Mouse (Mus musculus): ENCODE results near the gene Acvrl1. TPM values are rescaled to one million over a fixed set of nuclear protein-coding genes. Genes with fewer than 3 reads are reported as not detected.

Acvrl1 gene
- polyA plus RNA-seq, 1 experiment from 2014 or later = 18.4 TPM

- Histone ChIP-seq H3K36me3 (no peaks in the 10 kb centered on the region), H3K4me1 (peaks cover 72% of the 10 kb centered on the region), H3K27me3 (no peaks in the 10 kb centered on the region), H3K4me2 (peak overlapping the region; percentile 58), H3K9me3 (replicated peaks) (no peaks in the 10 kb centered on the region), H3K9ac (peak overlapping the region; percentile 29; the same call in 1 of the 2 replicates), H3K27ac (peak overlapping the region; percentile 72), H3K4me3 (replicated peaks) (peak overlapping the region; percentile 21)
- ATAC-seq (replicated peaks; ENCODE audit: low FRiP score) = peak; percentile 90
- WGBS = 11% methylated on average over 19 of the region's 19 CpGs
Measured at GRCm38 (mm10) chr15:101145424-101146099, 17.2 kb downstream of the Acvrl1 start.

DNA sequence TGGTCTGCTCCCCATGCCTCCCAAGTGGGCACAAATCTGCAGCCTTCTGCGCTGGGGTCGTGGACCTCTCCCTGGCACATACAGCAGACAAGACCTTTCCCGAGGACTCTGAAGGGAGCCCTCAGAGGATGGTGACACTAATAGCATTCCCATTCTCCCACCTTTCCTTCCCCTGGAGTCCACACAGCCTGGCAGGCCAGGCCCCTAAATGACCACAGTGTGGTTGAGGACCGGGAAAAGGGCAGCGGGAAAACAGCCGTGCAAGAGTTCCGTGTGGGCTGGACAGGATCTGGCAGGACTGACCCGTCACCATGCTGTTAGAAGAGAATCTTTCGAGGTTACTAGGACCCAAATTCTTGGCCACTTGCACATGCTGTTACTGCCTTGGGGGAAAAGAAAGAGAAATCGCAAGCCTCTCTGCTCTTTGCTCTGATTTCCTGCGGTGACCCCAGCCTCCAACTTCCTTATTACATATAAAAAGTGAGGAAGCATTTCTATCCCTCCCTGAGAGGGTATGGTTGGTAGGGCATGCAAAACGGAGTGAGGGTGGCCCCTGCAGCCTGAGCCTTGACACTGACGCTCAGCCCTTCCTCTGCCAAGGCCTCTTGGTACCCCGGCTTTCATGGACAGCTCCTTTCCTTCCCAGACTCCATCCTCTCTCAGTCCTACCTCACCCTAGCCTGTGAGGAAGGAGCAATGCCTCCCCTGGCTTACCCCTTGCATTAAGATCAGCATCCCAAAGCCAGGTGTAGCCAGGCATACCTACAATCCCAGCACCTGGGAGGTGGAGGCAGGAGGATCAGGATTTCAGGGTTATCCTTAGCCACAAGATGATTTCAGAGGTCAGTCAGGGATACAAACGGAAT is 18.0 kb downstream of the Acvrl1 start:
- Histone ChIP-seq H3K27ac (peak overlapping the region; percentile 72), H3K4me3 (replicated peaks) (no peak overlapping the region), H3K4me1 (peaks cover 66% of the 10 kb centered on the region), H3K9ac (no peak overlapping the region), H3K9me3 (replicated peaks) (no peaks in the 10 kb centered on the region), H3K36me3 (no peaks in the 10 kb centered on the region), H3K4me2 (peak overlapping the region; percentile 58; the same call in 1 of the 2 replicates), H3K27me3 (no peaks in the 10 kb centered on the region)
- WGBS = 60% methylated on average over 15 of the region's 15 CpGs
- ATAC-seq (replicated peaks; ENCODE audit: low FRiP score) = no peak

GRCm38 (mm10) chr15:101147115-101147909 is 19.0 kb downstream of the Acvrl1 start:
- 69% methylated on average over 16 of the region's 16 CpGs for WGBS
- Histone ChIP-seq H3K9me3 (replicated peaks) (no peaks in the 10 kb centered on the region), H3K9ac (no peak overlapping the region), H3K36me3 (no peaks in the 10 kb centered on the region), H3K4me3 (replicated peaks) (no peak overlapping the region), H3K4me1 (peaks cover 63% of the 10 kb centered on the region), H3K27me3 (no peaks in the 10 kb centered on the region), H3K4me2 (no peak overlapping the region), H3K27ac (peak overlapping the region; percentile 51; the same call in 1 of the 2 replicates)
- no peak for ATAC-seq (replicated peaks; ENCODE audit: low FRiP score)

- Histone ChIP-seq H3K9ac (no peak overlapping the region), H3K36me3 (no peaks in the 10 kb centered on the region), H3K4me2 (no peak overlapping the region), H3K9me3 (replicated peaks) (no peaks in the 10 kb centered on the region), H3K27ac (peak overlapping the region; percentile 51; the same call in 1 of the 2 replicates), H3K27me3 (no peaks in the 10 kb centered on the region), H3K4me1 (peaks cover 58% of the 10 kb centered on the region), H3K4me3 (replicated peaks) (no peak overlapping the region)
- WGBS = 45% methylated on average over 6 of the region's 6 CpGs
- no peak for ATAC-seq (replicated peaks; ENCODE audit: low FRiP score)
Measured at GRCm38 (mm10) chr15:101147910-101148273, 19.6 kb downstream of the Acvrl1 start.

DNA sequence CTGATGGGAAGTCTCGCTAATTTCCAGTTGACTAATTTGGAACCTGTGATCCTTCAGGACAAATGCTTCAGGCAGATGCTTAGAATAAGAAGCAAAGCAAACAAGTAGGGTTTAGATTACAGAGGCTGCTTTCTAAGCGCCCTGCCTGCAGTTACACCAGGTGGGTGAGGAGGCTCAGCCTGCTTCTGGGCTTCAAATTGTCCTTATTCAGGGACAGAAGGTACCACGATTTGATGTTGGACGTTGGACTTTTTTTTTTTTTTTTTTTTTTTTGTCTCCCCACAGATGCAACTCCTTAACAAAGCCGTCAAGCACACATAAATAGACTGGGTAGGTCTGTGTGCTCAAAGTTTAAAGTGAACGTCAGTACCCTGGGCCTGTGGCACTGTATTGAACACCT is 20.3 kb downstream of the Acvrl1 start:
- Histone ChIP-seq H3K4me2 (no peak overlapping the region), H3K36me3 (no peaks in the 10 kb centered on the region), H3K27ac (0 out of 2 replicates have a peak overlapping the region, but pooled peaks have one; percentile 51), H3K4me3 (replicated peaks) (no peak overlapping the region), H3K4me1 (peaks cover 57% of the 10 kb centered on the region), H3K9me3 (replicated peaks) (no peaks in the 10 kb centered on the region), H3K9ac (no peak overlapping the region), H3K27me3 (no peaks in the 10 kb centered on the region)
- ATAC-seq (replicated peaks; ENCODE audit: low FRiP score) = no peak
- WGBS = 61% methylated on average over 6 of the region's 6 CpGs

DNA sequence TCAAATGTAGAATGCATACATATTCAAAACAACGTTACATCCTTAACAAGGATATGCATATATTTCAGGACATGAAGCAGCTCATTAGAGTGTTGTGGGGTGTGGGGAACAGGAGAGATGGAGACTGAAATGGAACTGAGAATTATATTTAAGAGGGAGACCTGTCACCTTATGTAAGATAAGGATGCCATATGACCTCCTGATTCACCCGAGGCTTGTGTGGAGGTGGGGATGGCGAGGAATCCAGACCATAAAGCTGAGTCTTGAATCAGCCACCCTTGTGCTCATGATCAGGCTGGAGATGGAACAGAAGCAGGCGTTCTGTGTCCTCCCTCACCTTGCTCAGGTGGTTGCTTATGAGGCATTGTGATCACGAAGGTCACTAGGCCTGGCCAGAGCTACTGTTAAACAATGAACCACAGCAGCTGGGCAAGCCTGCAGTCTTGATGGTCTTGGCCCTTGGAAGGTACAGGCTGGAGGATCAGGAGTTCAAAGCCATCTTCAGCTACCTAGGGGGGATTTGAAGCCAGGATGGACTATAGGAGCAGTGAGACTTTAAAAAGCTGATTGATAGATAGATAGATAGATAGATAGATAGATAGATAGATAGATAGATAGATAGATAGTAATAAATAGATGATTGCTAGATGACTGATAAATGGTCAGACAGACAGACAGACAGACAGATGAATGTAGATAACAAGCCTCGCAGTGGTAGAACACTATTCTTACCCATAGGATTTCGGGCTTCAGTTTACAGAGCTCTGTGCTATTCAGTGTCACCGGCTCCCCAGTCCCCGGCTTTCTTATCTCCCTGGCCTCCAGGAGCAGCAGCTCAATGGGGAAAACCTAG is 23.3 kb downstream of the Acvrl1 start:
- 76% methylated on average over 9 of the region's 9 CpGs for WGBS
- H3K4me3 ChIP-seq (replicated peaks) = no peak overlapping the region
- H3K4me1 ChIP-seq = peaks cover 26% of the 10 kb centered on the region
- no peak overlapping the region for H3K27ac ChIP-seq
- no peaks in the 10 kb centered on the region for H3K27me3 ChIP-seq
- no peak overlapping the region for H3K4me2 ChIP-seq
- no peaks in the 10 kb centered on the region for H3K9me3 ChIP-seq (replicated peaks)
- H3K9ac ChIP-seq = no peak overlapping the region
- ATAC-seq (replicated peaks; ENCODE audit: low FRiP score) = no peak
- no peaks in the 10 kb centered on the region for H3K36me3 ChIP-seq

DNA sequence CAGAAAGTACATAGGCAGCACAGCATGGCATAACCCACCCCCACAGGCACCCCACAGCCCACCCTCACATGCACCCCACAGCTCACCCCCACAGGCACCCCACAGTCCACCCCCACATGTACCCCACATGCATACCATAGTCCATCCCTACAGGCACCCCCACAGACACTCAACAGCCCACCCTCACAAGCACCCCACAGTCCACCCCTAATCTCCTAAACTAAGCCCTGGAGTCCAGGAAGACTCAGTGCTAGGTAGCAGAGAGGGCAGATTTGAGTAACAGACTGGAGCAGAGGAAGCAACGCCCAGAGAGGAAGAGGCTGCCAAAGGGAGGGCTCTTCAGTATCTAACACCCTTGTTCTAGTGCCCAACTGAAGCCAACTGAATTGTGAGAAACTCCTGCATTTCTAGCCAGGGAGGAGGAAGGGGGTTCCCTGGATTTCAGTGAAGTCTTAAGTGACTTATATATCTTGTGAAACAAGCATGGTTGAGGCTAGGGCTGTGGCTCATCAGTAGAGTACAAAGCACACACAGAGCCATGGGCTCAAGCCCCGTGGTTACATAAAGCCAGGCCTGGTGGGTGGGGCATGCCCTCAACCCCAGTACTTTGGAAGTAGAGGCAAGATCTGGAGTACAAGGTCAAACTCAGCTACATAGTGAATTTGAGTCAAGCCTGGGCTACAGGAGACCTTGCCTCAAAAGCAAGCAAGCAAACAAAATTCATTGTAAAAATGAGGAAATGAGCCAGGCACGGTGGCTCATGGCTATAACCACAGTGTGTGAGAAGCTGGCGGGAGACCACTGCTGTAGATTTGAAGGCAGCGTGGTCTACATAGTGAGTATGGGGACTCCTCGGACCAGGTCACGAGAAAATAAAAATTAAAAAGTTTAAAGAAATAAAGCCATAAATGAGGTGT is 26.6 kb downstream of the Acvrl1 start:
- no peak overlapping the region for H3K4me3 ChIP-seq (replicated peaks)
- H3K9ac ChIP-seq = no peak overlapping the region
- no peaks in the 10 kb centered on the region for H3K9me3 ChIP-seq (replicated peaks)
- peaks cover 11% of the 10 kb centered on the region for H3K4me1 ChIP-seq
- WGBS = 81% methylated on average over 7 of the region's 7 CpGs
- no peak overlapping the region for H3K4me2 ChIP-seq
- ATAC-seq (replicated peaks; ENCODE audit: low FRiP score) = no peak
- H3K27me3 ChIP-seq = no peaks in the 10 kb centered on the region
- H3K36me3 ChIP-seq = no peaks in the 10 kb centered on the region
- no peak overlapping the region for H3K27ac ChIP-seq

GRCm38 (mm10) chr15:101160128-101160527 is 31.8 kb downstream of the Acvrl1 start:
- Histone ChIP-seq H3K9ac (no peak overlapping the region), H3K9me3 (replicated peaks) (no peaks in the 10 kb centered on the region), H3K27ac (no peak overlapping the region), H3K27me3 (no peaks in the 10 kb centered on the region), H3K4me1 (peaks cover 44% of the 10 kb centered on the region), H3K36me3 (no peaks in the 10 kb centered on the region), H3K4me2 (no peak overlapping the region), H3K4me3 (replicated peaks) (no peak overlapping the region)
- 6% methylated on average over 1 of the region's 1 CpGs for WGBS
- ATAC-seq (replicated peaks; ENCODE audit: low FRiP score) = no peak

DNA sequence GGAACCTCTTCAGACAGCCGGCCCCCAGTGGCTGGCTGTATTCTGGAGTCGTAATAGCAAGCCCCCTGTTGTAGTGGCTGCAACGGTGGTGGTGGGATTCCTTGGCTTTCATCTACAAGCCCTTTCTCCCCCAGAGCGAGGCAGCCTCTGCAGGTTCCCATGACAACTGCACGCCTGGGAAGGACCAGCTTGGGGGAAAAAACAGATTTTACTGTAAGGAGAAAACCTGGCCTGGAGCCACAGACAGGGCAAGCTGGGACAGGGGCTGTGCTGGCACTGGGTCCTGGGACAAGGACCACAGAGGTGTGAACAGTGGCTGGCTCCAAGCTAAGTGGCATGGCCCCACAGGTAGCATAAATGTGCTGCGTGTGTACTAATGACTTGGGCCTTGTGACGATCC is 32.3 kb downstream of the Acvrl1 start:
- WGBS = 13% methylated on average over 7 of the region's 7 CpGs
- H3K9me3 ChIP-seq (replicated peaks) = no peaks in the 10 kb centered on the region
- no peak overlapping the region for H3K27ac ChIP-seq

GRCm38 (mm10) chr15:101161534-101161933 is 33.2 kb downstream of the Acvrl1 start:
- WGBS = 81% methylated on average over 7 of the region's 7 CpGs

More for the DNA sequence above, 32.3 kb downstream of the Acvrl1 start:
- Histone ChIP-seq H3K36me3 (no peaks in the 10 kb centered on the region), H3K4me3 (replicated peaks) (no peak overlapping the region), H3K27me3 (no peaks in the 10 kb centered on the region), H3K4me1 (peaks cover 48% of the 10 kb centered on the region), H3K4me2 (no peak overlapping the region), H3K9ac (no peak overlapping the region)
- ATAC-seq (replicated peaks; ENCODE audit: low FRiP score) = peak; percentile 27; the same call in 1 of the 2 replicates

More at GRCm38 (mm10) chr15:101161534-101161933, 33.2 kb downstream of the Acvrl1 start:
- no peaks in the 10 kb centered on the region for H3K27me3 ChIP-seq
- no peak overlapping the region for H3K4me3 ChIP-seq (replicated peaks)
- H3K36me3 ChIP-seq = no peaks in the 10 kb centered on the region
- H3K9me3 ChIP-seq (replicated peaks) = no peaks in the 10 kb centered on the region
- H3K4me1 ChIP-seq = peaks cover 55% of the 10 kb centered on the region
- no peak overlapping the region for H3K9ac ChIP-seq
- H3K27ac ChIP-seq = no peak overlapping the region
- no peak overlapping the region for H3K4me2 ChIP-seq
- no peak for ATAC-seq (replicated peaks; ENCODE audit: low FRiP score)
